Mouse (Mus musculus) olfactory bulb, adult 2 months (tissue): ENCODE measurements around the gene Tmem132d.

Experiments
- CTCF ChIP-seq: fragments of 200-500 bp; IDR thresholded peaks from 2 replicates; pipeline ENCODE4 v1.5.1; 2012; ENCODE audit warnings: low read depth, mild to moderate bottlenecking, low read length, moderate library complexity; ENCODE audit not compliant: insufficient read depth
- POLR2A ChIP-seq: fragments of 200-500 bp; IDR thresholded peaks from 2 replicates; pipeline ENCODE4 v1.6.1; 2012; ENCODE audit warnings: mild to moderate bottlenecking, low read depth, low read length, moderate library complexity; ENCODE audit not compliant: insufficient read depth

GRCm38 (mm10) chr5:127751262-127751975 is 681.5 kb downstream of the Tmem132d start:
- TF ChIP-seq CTCF (no peak), POLR2A (no peak)
